Mouse (Mus musculus): ENCODE results near the gene Kirrel2.

- TF ChIP-seq CTCF (IDR thresholded peaks at IDR 0.05; ENCODE audit: low read depth, low read length): no peak
- TF ChIP-seq GATA1 (IDR thresholded peaks at IDR 0.05; ENCODE audit: borderline replicate concordance, low read length): no peak
- no peak for TF ChIP-seq POLR2AphosphoS5 (IDR thresholded peaks at IDR 0.05; ENCODE audit: insufficient replicate concordance, low read depth, low read length)
Observed at GRCm38 (mm10) chr7:30493401-30493931, 36.0 kb upstream of the Kirrel2 start, which contains the start of gene Prodh2.
